In the genomic region with DNA sequence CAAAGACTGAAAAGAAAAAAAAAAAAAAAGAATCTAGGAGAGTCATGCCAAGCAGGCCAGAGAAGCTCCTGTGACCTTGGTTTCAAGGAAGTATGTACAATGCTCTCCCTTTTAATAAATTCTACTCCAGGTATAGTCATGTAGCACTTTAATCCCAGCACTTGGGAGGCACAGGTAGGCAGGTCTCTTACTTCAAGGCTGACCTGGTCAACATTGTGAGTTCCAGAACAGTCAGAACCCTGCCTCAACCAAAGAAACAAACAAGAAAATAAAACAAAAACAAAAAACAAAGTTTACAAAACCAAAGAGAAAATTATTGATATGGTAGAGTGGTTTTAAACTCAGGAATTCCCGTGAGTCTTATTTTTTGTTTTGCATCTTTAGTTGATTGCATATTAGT, we compare ENCODE assay signal across 22 mouse cellular contexts. TPM values are rescaled to one million over a fixed set of nuclear protein-coding genes. Genes with fewer than 3 reads are reported as not detected.
DNase-seq lines count a peak whose midpoint lies in the region; ATAC-seq and TF ChIP-seq lines count a peak whose summit lies in the region.
"Had no signal": no experiment of that assay in that cellular context is flagged by ENCODE, and none has a peak within 500 bp of the region (broad histone marks: within the 10 kb centered on the region; RNA-seq: fewer than 3 reads in every experiment).

A gene (minus strand): TSS at position 101 of the 400 bp plus-strand sequence.

- no peak within 1 kb of the TSS for H3K4me2 ChIP-seq in lung, postnatal 0 days (replicated peaks; ENCODE audit: low read depth, low read length)
- peak within 1 kb of the TSS; percentile 10; the same call in 1 of the 2 replicates for H3K4me2 ChIP-seq in CH12.LX (ENCODE audit: insufficient read depth, low read depth, poor library complexity, severe bottlenecking)

- no peaks in the 10 kb centered on the region for H3K9me3 ChIP-seq in lung, postnatal 0 days (ENCODE audit: low read length)
- H3K9me3 ChIP-seq in CH12.LX (replicated peaks; ENCODE audit: low read length): no peaks in the 10 kb centered on the region
- H3K9me3 ChIP-seq: G1E had no signal

- no peak for TF ChIP-seq EP300 in heart, adult 2 months (IDR thresholded peaks at IDR 0.05; ENCODE audit: insufficient read depth, low read depth, low read length)
- TF ChIP-seq EP300 in lung, postnatal 0 days (IDR thresholded peaks at IDR 0.05): no peak
- TF ChIP-seq EP300 in CH12.LX (IDR thresholded peaks at IDR 0.05; ENCODE audit: low read length): no peak

- no peaks in the 10 kb centered on the region for H3K79me2 ChIP-seq in heart, adult 2 months (replicated peaks; ENCODE audit: control insufficient read depth, insufficient read depth, low read length)
- H3K79me2 ChIP-seq in CH12.LX (replicated peaks; ENCODE audit: control insufficient read depth, extremely low read depth, insufficient read depth, poor library complexity, severe bottlenecking): no peaks in the 10 kb centered on the region

- TF ChIP-seq RAD21 in CH12.LX (IDR thresholded peaks at IDR 0.05; ENCODE audit: low read depth, low read length): no peak

- H3K27me3 ChIP-seq in heart, adult 2 months (ENCODE audit: control insufficient read depth, insufficient read depth, low read length): no peaks in the 10 kb centered on the region
- no peaks in the 10 kb centered on the region for H3K27me3 ChIP-seq in lung, postnatal 0 days (replicated peaks; ENCODE audit: insufficient read depth, low read length)
- no peaks in the 10 kb centered on the region for H3K27me3 ChIP-seq in CH12.LX (replicated peaks)
- H3K27me3 ChIP-seq: Patski had no signal

- ATAC-seq in lung, postnatal 0 days: no peak
- ATAC-seq: activated CD4-positive, CD25-positive, alpha-beta regulatory T cell, adult 4 months; CD4-positive, CD25-positive, alpha-beta regulatory T cell, adult 4 months; Patski had no signal

- in situ Hi-C loops in CH12.LX (cut with MboI; ENCODE audit: low pct_ligation_motif_present, low pct_unique_long_range_greater_than_20kb, low sequenced_read_pairs): no loop called here

- H3K4me1 ChIP-seq in heart, adult 2 months (ENCODE audit: control insufficient read depth, insufficient read depth, low read length): peaks cover 3% of the 10 kb centered on the region
- H3K4me1 ChIP-seq in lung, postnatal 0 days (ENCODE audit: insufficient read depth, low read depth, low read length): no peaks in the 10 kb centered on the region
- H3K4me1 ChIP-seq in CH12.LX (ENCODE audit: control insufficient read depth in 1 of 2, insufficient read depth in 2 of 2): peaks cover 13 to 42% of the 10 kb centered on the region in 2 experiments

- TF ChIP-seq POLR2A in heart, adult 2 months (IDR thresholded peaks at IDR 0.05; ENCODE audit: insufficient read depth, low read depth, low read length): no peak
- no peak for TF ChIP-seq POLR2A in CH12.LX (IDR thresholded peaks at IDR 0.05; ENCODE audit: low read depth, low read length)

- intact Hi-C loops in heart, adult 2 months (cut with DNase I): no loop called here

- H3K4me3 ChIP-seq in heart, adult 2 months: no peak within 1 kb of the TSS
- H3K4me3 ChIP-seq in lung, postnatal 0 days (ENCODE audit: low read depth, low read length): no peak within 1 kb of the TSS
- no peak within 1 kb of the TSS for H3K4me3 ChIP-seq in CH12.LX (replicated peaks in 1 of 3; ENCODE audit: low read depth in 2 of 3, low read length in 2 of 3, poor library complexity in 1 of 3)

- DNase-seq in heart, adult 11 months: peak; percentile 70
- DNase-seq in heart, adult 2 months: no peak
- peak; percentile 49 for DNase-seq in lung, postnatal 0 days (ENCODE audit: low spot score)
- no peak for DNase-seq in lung, postnatal 25 days (ENCODE audit: low spot score)
- no peak for DNase-seq in CH12.LX (ENCODE audit: extremely low read depth)
- DNase-seq in adrenal gland, postnatal 10 days: no peak
- DNase-seq: adrenal gland, adult 2 months; adrenal gland, adult 8-10 months; adrenal gland, postnatal 14 days; adrenal gland, postnatal 25 days; adrenal gland, postnatal 36 days; B cell, adult 2 months; cerebellum, adult 11 months; cerebellum, adult 11-12 months; cerebellum, adult 18-20 months; cerebellum, adult 2 months; cerebellum, adult 8-10 months had no signal

- no peak within 1 kb of the TSS for H3K27ac ChIP-seq in heart, adult 2 months
- H3K27ac ChIP-seq in lung, postnatal 0 days (ENCODE audit: low read length): no peak within 1 kb of the TSS
- H3K27ac ChIP-seq in CH12.LX (ENCODE audit: insufficient read depth, low read depth): no peak within 1 kb of the TSS

- WGBS in heart, adult 2 months: 92% methylated on average over 1 of the region's 1 CpGs
- WGBS in lung, postnatal 0 days: 96% methylated on average over 1 of the region's 1 CpGs

- no peak for TF ChIP-seq CTCF in heart, adult 2 months (IDR thresholded peaks at IDR 0.05)
- TF ChIP-seq CTCF in lung, postnatal 0 days (IDR thresholded peaks at IDR 0.05): no peak
- no peak for TF ChIP-seq CTCF in CH12.LX (conservative IDR thresholded peaks at IDR 0.05 in 1 of 2, IDR thresholded peaks at IDR 0.05 in 1 of 2; ENCODE audit: low read depth in 2 of 2, low read length in 2 of 2)

- dilution Hi-C loops in CH12.LX (cut with MboI; ENCODE audit: extremely low pct_ligation_motif_present, extremely low pct_unique_long_range_greater_than_20kb, low sequenced_read_pairs): no loop called here

- no peak within 1 kb of the TSS for H3K9ac ChIP-seq in heart, adult 2 months (ENCODE audit: low read depth, low read length)
- no peak within 1 kb of the TSS for H3K9ac ChIP-seq in lung, postnatal 0 days (replicated peaks; ENCODE audit: low read depth)
- H3K9ac ChIP-seq in CH12.LX (ENCODE audit: insufficient read depth, low read depth): no peak within 1 kb of the TSS

- H3K36me3 ChIP-seq in heart, adult 2 months (ENCODE audit: control insufficient read depth, insufficient read depth, low read length): no peaks in the 10 kb centered on the region
- no peaks in the 10 kb centered on the region for H3K36me3 ChIP-seq in lung, postnatal 0 days (ENCODE audit: insufficient read depth, low read length)
- no peaks in the 10 kb centered on the region for H3K36me3 ChIP-seq in CH12.LX (replicated peaks in 1 of 2; ENCODE audit: control insufficient read depth in 1 of 2, insufficient read depth in 1 of 2, low read length in 1 of 2)
- H3K36me3 ChIP-seq: G1E had no signal

TF ChIP-seq in CH12.LX, 34 proteins besides CTCF, POLR2A, EP300 and RAD21:
- TF ChIP-seq ETS1 (conservative IDR thresholded peaks at IDR 0.05; ENCODE audit: low read depth, low read length) (no peak), MXI1 (IDR thresholded peaks at IDR 0.05; ENCODE audit: low read depth, low read length) (no peak), PAX5 (IDR thresholded peaks at IDR 0.05; ENCODE audit: low read length) (no peak), E2F4 (IDR thresholded peaks at IDR 0.05; ENCODE audit: insufficient replicate concordance, low read depth, low read length) (no peak), IRF4 (IDR thresholded peaks at IDR 0.05; ENCODE audit: low read depth, low read length) (no peak), HCFC1 (IDR thresholded peaks at IDR 0.05; ENCODE audit: low read depth, low read length) (no peak), SMC3 (IDR thresholded peaks at IDR 0.05; ENCODE audit: low read depth, low read length) (no peak), RCOR1 (conservative IDR thresholded peaks at IDR 0.05; ENCODE audit: low read depth, low read length) (no peak), KAT2A (IDR thresholded peaks at IDR 0.05; ENCODE audit: insufficient replicate concordance, low read length) (no peak), MAFK (IDR thresholded peaks at IDR 0.05; ENCODE audit: insufficient replicate concordance, low read length) (no peak), NRF1 (IDR thresholded peaks at IDR 0.05; ENCODE audit: low read depth, low read length) (no peak), ZKSCAN1 (IDR thresholded peaks at IDR 0.05; ENCODE audit: borderline replicate concordance, low read depth, low read length) (no peak), ELF1 (IDR thresholded peaks at IDR 0.05; ENCODE audit: low read depth, low read length) (no peak), ZC3H11A (IDR thresholded peaks at IDR 0.05; ENCODE audit: low read depth, low read length) (no peak), JUN (IDR thresholded peaks at IDR 0.05; ENCODE audit: insufficient read depth, low read depth, low read length) (no peak), SIN3A (IDR thresholded peaks at IDR 0.05; ENCODE audit: low read length) (no peak), ZMIZ1 (IDR thresholded peaks at IDR 0.05; ENCODE audit: low read depth, low read length) (no peak), USF2 (conservative IDR thresholded peaks at IDR 0.05; ENCODE audit: low read depth, low read length) (no peak), TBP (conservative IDR thresholded peaks at IDR 0.05; ENCODE audit: low read depth, low read length) (no peak), JUND (conservative IDR thresholded peaks at IDR 0.05; ENCODE audit: low read depth, low read length) (no peak)

RNA-seq across cellular contexts. Expression of the gene that starts here (rescaled TPM):
- under 1 TPM; 0.08 to 0.16 TPM for total RNA-seq in heart, adult 2 months (2021)
- polyA plus RNA-seq in heart, adult 2 months (2012; rRNA removed): 0.27 and 0.47 TPM in 2 replicates
- 1.7 and 1.9 TPM in 2 replicates for polyA plus RNA-seq in lung, postnatal 0 days (2015; fragmentation: Nextera tagmentation; extraction: Ambion mirVana)
- total RNA-seq in CH12.LX (2012; rRNA removed) (0.42 and 0.81 TPM in 2 replicates), CH12.LX (2014; rRNA removed) (1.1 TPM in 2 replicates)
- polyA plus RNA-seq in CH12.LX (2012; ENCODE audit: insufficient read length, low read depth): 0.57 and 0.61 TPM in 2 replicates
- total RNA-seq in adrenal gland, postnatal 10 days (2021): 1 to 10 TPM in 1 of 2 experiments, under 1 TPM in 1; 0.39 to 1.4 TPM
- total RNA-seq: MEL had no signal
- polyA plus RNA-seq: G1E had no signal

Comparison
In these comparisons a context has a peak if more than half of its experiments do, and no peak if none do; other contexts are left out.
1. DNase-seq: peak in heart, adult 11 months (single experiment) and lung, postnatal 0 days (single experiment); none in heart, adult 2 months (0 of 2), lung, postnatal 25 days (single experiment), CH12.LX (single experiment) and adrenal gland, postnatal 10 days (single experiment).